Mouse (Mus musculus) hindbrain, embryonic 13.5 days (tissue): ENCODE measurements around the gene March1. TPM values are rescaled to one million over a fixed set of nuclear protein-coding genes. Genes with fewer than 3 reads are reported as not detected.

Source experiments
- ATAC-seq: fragments of 200-750 bp; cut with Nextera tagmentation; 2 replicates; pipeline ENCODE4 v1.8.0; 2017; ENCODE audit warnings: moderate TSS enrichment; ENCODE audit not compliant: low FRiP score
- H3K27ac ChIP-seq: fragments of 300-500 bp; sonication (generic); 2 replicates; pipeline ENCODE4 v1.5.1; 2015; ENCODE audit warnings: inconsistent platforms, mild to moderate bottlenecking, moderate library complexity
- H3K27me3 ChIP-seq: fragments of 300-500 bp; sonication (generic); 2 replicates; pipeline ENCODE4 v1.6.1; 2015; ENCODE audit warnings: mild to moderate bottlenecking, inconsistent platforms
- H3K36me3 ChIP-seq: fragments of 300-500 bp; sonication (generic); 2 replicates; pipeline ENCODE4 v1.6.1; 2015; ENCODE audit warnings: mild to moderate bottlenecking, inconsistent platforms
- H3K4me1 ChIP-seq: fragments of 300-500 bp; sonication (generic); replicated peaks from 2 replicates; pipeline ENCODE4 v1.6.1; 2015; ENCODE audit warnings: inconsistent platforms
- H3K4me2 ChIP-seq: fragments of 300-500 bp; sonication (generic); 2 replicates; pipeline ENCODE4 v1.6.1; 2015; ENCODE audit warnings: inconsistent platforms, mild to moderate bottlenecking, moderate library complexity
- H3K4me3 ChIP-seq: fragments of 300-500 bp; sonication (generic); 2 replicates; pipeline ENCODE4 v1.5.1; 2015; ENCODE audit warnings: mild to moderate bottlenecking, inconsistent platforms
- H3K9ac ChIP-seq: fragments of 300-500 bp; sonication (generic); 2 replicates; pipeline ENCODE4 v1.6.1; 2015; ENCODE audit warnings: mild to moderate bottlenecking, inconsistent platforms
- H3K9me3 ChIP-seq: fragments of 300-500 bp; sonication (generic); 2 replicates; pipeline ENCODE4 v1.6.1; 2016; ENCODE audit warnings: inconsistent platforms
- WGBS: fragments of 180-500 bp; shearing (Covaris S2); methylation state at CpG from one replicate; pipeline ENCODE4 v1.1.7; 2015; 5-methylcytosine and 5-hydroxymethylcytosine counted together
- polyA plus RNA-seq: library from polyadenylated mRNA; unstranded; fragments of >200 nt; fragmentation: Nextera tagmentation; extraction: Ambion mirVana; gene quantifications from 2 replicates; pipeline ENCODE4 v1.2.1, GENCODE M21; 2015

Gene March1
- polyA plus RNA-seq, 1 experiment from 2014 or later = 35.9 TPM

- no peak for ATAC-seq
- Histone ChIP-seq H3K9ac (no peak overlapping the region), H3K27me3 (no peaks in the 10 kb centered on the region), H3K27ac (no peak overlapping the region), H3K4me1 (no peaks in the 10 kb centered on the region), H3K36me3 (no peaks in the 10 kb centered on the region), H3K4me2 (no peak overlapping the region), H3K9me3 (no peaks in the 10 kb centered on the region), H3K4me3 (no peak overlapping the region)
- WGBS = 87% methylated on average over 3 of the region's 3 CpGs
Measured at GRCm38 (mm10) chr8:66034429-66034828, 416.7 kb downstream of the March1 start.

- no peaks in the 10 kb centered on the region for H3K4me1 ChIP-seq
- no peaks in the 10 kb centered on the region for H3K27me3 ChIP-seq
- WGBS = 91% methylated on average over 3 of the region's 3 CpGs
- no peak overlapping the region for H3K4me2 ChIP-seq
- H3K27ac ChIP-seq = no peak overlapping the region
- ATAC-seq = no peak
- H3K9ac ChIP-seq = no peak overlapping the region
- no peaks in the 10 kb centered on the region for H3K9me3 ChIP-seq
- no peak overlapping the region for H3K4me3 ChIP-seq
- no peaks in the 10 kb centered on the region for H3K36me3 ChIP-seq
Measured at GRCm38 (mm10) chr8:66094152-66094551, 476.5 kb downstream of the March1 start.

GRCm38 (mm10) chr8:66098148-66098547 is 480.4 kb downstream of the March1 start:
- H3K9ac ChIP-seq = no peak overlapping the region
- no peak for ATAC-seq
- no peak overlapping the region for H3K4me2 ChIP-seq
- WGBS = 91% methylated on average over 1 of the region's 1 CpGs
- no peak overlapping the region for H3K4me3 ChIP-seq
- no peaks in the 10 kb centered on the region for H3K4me1 ChIP-seq
- H3K27ac ChIP-seq = no peak overlapping the region
- H3K9me3 ChIP-seq = no peaks in the 10 kb centered on the region
- H3K27me3 ChIP-seq = no peaks in the 10 kb centered on the region
- H3K36me3 ChIP-seq = no peaks in the 10 kb centered on the region

GRCm38 (mm10) chr8:66119294-66119693 is 501.6 kb downstream of the March1 start:
- H3K9me3 ChIP-seq = no peaks in the 10 kb centered on the region
- H3K36me3 ChIP-seq = no peaks in the 10 kb centered on the region
- no peak for ATAC-seq
- no peaks in the 10 kb centered on the region for H3K27me3 ChIP-seq
- no peak overlapping the region for H3K27ac ChIP-seq
- 79% methylated on average over 2 of the region's 2 CpGs for WGBS
- H3K9ac ChIP-seq = no peak overlapping the region
- no peaks in the 10 kb centered on the region for H3K4me1 ChIP-seq
- no peak overlapping the region for H3K4me3 ChIP-seq
- no peak overlapping the region for H3K4me2 ChIP-seq

- ATAC-seq = no peak
Measured at GRCm38 (mm10) chr8:66159648-66160047, 541.9 kb downstream of the March1 start.

GRCm38 (mm10) chr8:66166835-66167234 is 549.1 kb downstream of the March1 start:
- no peak for ATAC-seq
- Histone ChIP-seq H3K9me3 (no peaks in the 10 kb centered on the region), H3K4me3 (no peak overlapping the region), H3K4me1 (no peaks in the 10 kb centered on the region), H3K27me3 (no peaks in the 10 kb centered on the region), H3K4me2 (no peak overlapping the region), H3K27ac (no peak overlapping the region), H3K36me3 (no peaks in the 10 kb centered on the region), H3K9ac (no peak overlapping the region)
- WGBS = 72% methylated on average over 1 of the region's 1 CpGs

More at GRCm38 (mm10) chr8:66159648-66160047, 541.9 kb downstream of the March1 start:
- H3K4me2 ChIP-seq = no peak overlapping the region
- H3K4me3 ChIP-seq = no peak overlapping the region
- no peaks in the 10 kb centered on the region for H3K4me1 ChIP-seq
- H3K27ac ChIP-seq = no peak overlapping the region
- 86% methylated on average over 1 of the region's 1 CpGs for WGBS
- H3K27me3 ChIP-seq = no peaks in the 10 kb centered on the region
- no peaks in the 10 kb centered on the region for H3K9me3 ChIP-seq
- H3K9ac ChIP-seq = no peak overlapping the region
- no peaks in the 10 kb centered on the region for H3K36me3 ChIP-seq

GRCm38 (mm10) chr8:66167405-66168173 is 549.9 kb downstream of the March1 start:
- no peaks in the 10 kb centered on the region for H3K27me3 ChIP-seq
- H3K9me3 ChIP-seq = no peaks in the 10 kb centered on the region
- no peaks in the 10 kb centered on the region for H3K4me1 ChIP-seq
- 84% methylated on average over 2 of the region's 2 CpGs for WGBS
- no peak overlapping the region for H3K27ac ChIP-seq
- no peak for ATAC-seq
- H3K4me3 ChIP-seq = no peak overlapping the region
- H3K4me2 ChIP-seq = no peak overlapping the region
- no peaks in the 10 kb centered on the region for H3K36me3 ChIP-seq
- H3K9ac ChIP-seq = no peak overlapping the region

GRCm38 (mm10) chr8:66179336-66179735 is 561.6 kb downstream of the March1 start:
- no peak overlapping the region for H3K27ac ChIP-seq
- no peaks in the 10 kb centered on the region for H3K36me3 ChIP-seq
- H3K4me3 ChIP-seq = no peak overlapping the region
- 91% methylated on average over 1 of the region's 1 CpGs for WGBS
- no peak overlapping the region for H3K4me2 ChIP-seq
- H3K27me3 ChIP-seq = no peaks in the 10 kb centered on the region
- H3K9ac ChIP-seq = no peak overlapping the region
- H3K9me3 ChIP-seq = no peaks in the 10 kb centered on the region
- no peak for ATAC-seq
- H3K4me1 ChIP-seq = peaks cover 3% of the 10 kb centered on the region; the same call in 1 of the 2 replicates

- H3K9ac ChIP-seq = no peak overlapping the region
- no peak overlapping the region for H3K27ac ChIP-seq
- H3K4me1 ChIP-seq = peaks cover 3% of the 10 kb centered on the region; the same call in 1 of the 2 replicates
- WGBS = 82% methylated on average over 4 of the region's 4 CpGs
- no peaks in the 10 kb centered on the region for H3K9me3 ChIP-seq
- ATAC-seq = no peak
- H3K4me3 ChIP-seq = no peak overlapping the region
- H3K4me2 ChIP-seq = no peak overlapping the region
- no peaks in the 10 kb centered on the region for H3K27me3 ChIP-seq
- no peaks in the 10 kb centered on the region for H3K36me3 ChIP-seq
Measured at GRCm38 (mm10) chr8:66181265-66181664, 563.6 kb downstream of the March1 start.

GRCm38 (mm10) chr8:66182257-66182656 is 564.6 kb downstream of the March1 start:
- no peak for ATAC-seq
- H3K9ac ChIP-seq = no peak overlapping the region
- H3K4me3 ChIP-seq = no peak overlapping the region
- no peak overlapping the region for H3K27ac ChIP-seq
- H3K4me2 ChIP-seq = no peak overlapping the region
- WGBS = 63% methylated on average over 3 of the region's 3 CpGs
- peaks cover 3% of the 10 kb centered on the region; the same call in 1 of the 2 replicates for H3K4me1 ChIP-seq
- H3K36me3 ChIP-seq = no peaks in the 10 kb centered on the region
- H3K9me3 ChIP-seq = no peaks in the 10 kb centered on the region
- no peaks in the 10 kb centered on the region for H3K27me3 ChIP-seq

GRCm38 (mm10) chr8:66183454-66183853 is 565.8 kb downstream of the March1 start:
- no peak overlapping the region for H3K27ac ChIP-seq
- no peak overlapping the region for H3K9ac ChIP-seq
- H3K4me2 ChIP-seq = no peak overlapping the region
- no peaks in the 10 kb centered on the region for H3K36me3 ChIP-seq
- no peak for ATAC-seq
- no peaks in the 10 kb centered on the region for H3K27me3 ChIP-seq
- H3K4me3 ChIP-seq = no peak overlapping the region
- H3K9me3 ChIP-seq = no peaks in the 10 kb centered on the region
- 56% methylated on average over 2 of the region's 2 CpGs for WGBS
- H3K4me1 ChIP-seq = peaks cover 3% of the 10 kb centered on the region; the same call in 1 of the 2 replicates

GRCm38 (mm10) chr8:66185226-66185625 is 567.5 kb downstream of the March1 start:
- no peak overlapping the region for H3K27ac ChIP-seq
- peaks cover 3% of the 10 kb centered on the region; the same call in 1 of the 2 replicates for H3K4me1 ChIP-seq
- no peaks in the 10 kb centered on the region for H3K9me3 ChIP-seq
- H3K4me3 ChIP-seq = no peak overlapping the region
- ATAC-seq = no peak
- no peaks in the 10 kb centered on the region for H3K36me3 ChIP-seq
- WGBS = 95% methylated on average over 2 of the region's 2 CpGs
- H3K9ac ChIP-seq = no peak overlapping the region
- no peak overlapping the region for H3K4me2 ChIP-seq
- H3K27me3 ChIP-seq = no peaks in the 10 kb centered on the region

- Histone ChIP-seq H3K27ac (no peak overlapping the region), H3K27me3 (no peaks in the 10 kb centered on the region), H3K4me2 (no peak overlapping the region), H3K9me3 (no peaks in the 10 kb centered on the region), H3K9ac (no peak overlapping the region), H3K36me3 (no peaks in the 10 kb centered on the region), H3K4me1 (no peaks in the 10 kb centered on the region), H3K4me3 (no peak overlapping the region)
- ATAC-seq = no peak
- WGBS = 89% methylated on average over 2 of the region's 2 CpGs
Measured at GRCm38 (mm10) chr8:66194416-66194815, 576.7 kb downstream of the March1 start.
